Mouse (Mus musculus): ENCODE measurements around the gene Gabbr2.

Gene Gabbr2

DNA sequence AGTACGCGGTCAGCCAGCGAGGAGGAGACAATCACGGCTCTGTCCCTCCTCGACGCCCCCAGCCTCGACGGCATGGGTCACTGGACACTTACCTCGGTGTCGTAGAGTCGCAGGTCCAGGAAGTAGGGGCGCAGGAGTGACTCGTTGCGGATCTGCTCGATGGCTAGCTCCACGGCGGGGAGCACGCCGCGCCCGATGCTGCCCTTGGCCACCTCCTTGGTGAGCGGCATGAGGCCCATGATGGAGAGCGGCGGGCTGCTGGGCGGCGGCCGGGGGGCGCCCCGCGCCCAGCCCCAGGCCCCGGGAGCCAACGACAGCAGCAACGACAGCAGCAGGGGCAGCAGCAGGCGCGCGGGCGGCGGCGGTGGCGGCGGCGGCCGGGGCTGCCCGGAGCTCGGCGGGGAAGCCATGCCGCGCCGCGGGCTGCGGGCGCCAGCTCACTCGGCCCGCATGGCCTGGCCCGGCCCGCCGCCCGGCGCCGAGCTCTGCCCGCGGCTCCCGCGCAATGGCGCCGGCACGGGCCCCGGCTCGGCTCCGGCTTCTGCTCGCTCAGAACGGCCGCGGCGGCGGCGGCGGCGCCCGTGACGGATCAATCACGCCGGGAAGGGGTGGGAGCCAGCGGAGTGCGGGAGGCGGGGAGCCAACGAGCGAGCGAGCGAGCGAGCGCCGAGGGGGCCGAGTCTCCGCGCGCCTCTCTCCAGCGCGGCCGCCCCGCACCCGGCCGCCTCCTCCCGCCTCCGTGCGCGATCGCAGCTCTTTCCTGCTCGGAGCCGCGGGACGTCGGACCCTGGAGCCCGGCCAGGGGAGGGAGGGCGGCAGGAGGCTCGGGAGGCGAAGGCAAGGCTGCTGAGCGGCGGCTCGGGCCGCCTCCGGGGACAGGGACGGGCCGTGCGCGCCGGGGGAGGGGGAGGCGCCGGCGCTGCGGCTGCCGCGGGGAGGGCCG, at the start of gene Gabbr2:
Gabbr2 (minus strand) TSS at position 858 of the 943 bp plus-strand sequence.
- DNase-seq (ENCODE audit: low spot score) = no peak

DNA sequence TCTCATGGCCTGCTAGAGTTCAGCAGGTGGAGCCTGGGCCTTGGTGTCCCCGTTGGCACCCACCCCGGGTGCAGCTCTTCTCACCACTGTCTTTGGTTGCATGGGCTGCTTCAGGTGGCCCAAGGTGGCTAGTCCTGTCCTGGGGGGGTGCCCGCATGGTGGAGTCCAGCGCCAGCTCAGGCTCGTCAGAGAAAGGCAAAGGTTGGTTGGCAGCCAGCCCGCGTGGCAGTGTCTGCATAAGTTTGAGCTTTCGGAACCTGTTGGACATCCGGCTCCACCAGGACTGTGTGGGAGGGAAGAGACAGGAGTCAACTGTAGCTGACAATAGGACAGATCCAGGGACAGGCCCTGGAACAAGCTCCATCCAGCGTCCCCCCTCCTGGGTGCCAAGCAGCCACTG, 47.9 kb upstream of the Gabbr2 start:
- no peak for DNase-seq (ENCODE audit: low spot score)

DNA sequence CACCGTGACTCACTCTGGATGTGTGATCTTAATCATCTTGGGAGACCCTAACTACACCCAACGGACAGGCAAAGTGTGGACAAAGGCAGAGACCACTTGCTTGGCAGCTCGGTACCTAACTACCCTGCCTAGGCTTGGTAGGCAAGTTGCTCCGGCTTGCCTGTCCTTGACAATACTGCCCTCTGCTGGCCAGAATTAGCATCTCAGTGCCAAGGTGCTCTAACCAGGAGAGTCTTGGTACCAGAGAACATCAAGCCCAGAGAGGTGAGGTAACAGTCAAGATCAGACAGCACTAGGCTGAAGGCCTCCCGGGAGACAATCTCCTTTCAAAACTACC, 45.6 kb upstream of the Gabbr2 start:
- peak; percentile 64 for DNase-seq (ENCODE audit: low spot score)

DNA sequence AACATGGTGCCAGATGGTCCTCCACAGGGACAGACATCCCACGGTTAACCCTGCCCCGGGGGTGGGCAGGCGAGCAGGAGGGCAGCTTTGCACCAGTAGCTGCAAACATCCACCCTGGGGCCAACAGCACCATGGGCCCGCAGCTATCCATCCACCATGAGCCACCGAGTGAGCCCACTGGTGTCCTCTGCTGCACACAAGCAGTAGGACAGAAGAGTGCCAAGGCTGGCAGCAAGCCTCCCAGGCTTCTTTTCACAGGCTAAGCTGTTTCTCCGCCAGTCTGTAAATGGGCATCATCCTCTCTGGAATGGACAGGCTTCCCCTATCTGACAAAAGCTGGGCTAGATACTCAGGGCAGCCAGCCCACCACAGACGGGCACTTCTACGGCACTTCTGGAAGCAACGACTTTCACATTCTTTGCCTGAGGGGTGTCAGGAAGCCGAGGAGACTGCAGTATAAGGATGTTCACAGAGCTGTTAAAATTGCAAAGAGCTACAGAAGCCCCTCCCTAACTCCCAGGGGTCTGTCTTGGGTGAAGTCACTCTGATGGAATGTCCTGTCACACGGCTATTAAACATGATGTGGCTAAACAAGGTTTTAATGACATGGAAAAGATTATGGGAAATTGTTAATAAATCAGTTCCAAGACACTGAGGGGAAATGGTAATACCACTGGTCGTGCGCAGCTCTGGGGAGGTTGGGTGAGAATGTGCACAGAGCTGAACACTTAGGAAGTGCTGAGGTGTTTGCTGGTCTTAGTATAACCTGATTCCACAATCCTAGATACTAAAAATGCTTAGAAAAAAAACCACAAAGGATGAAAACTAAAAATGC, 45.0 kb upstream of the Gabbr2 start:
- DNase-seq (ENCODE audit: low spot score) = no peak

DNA sequence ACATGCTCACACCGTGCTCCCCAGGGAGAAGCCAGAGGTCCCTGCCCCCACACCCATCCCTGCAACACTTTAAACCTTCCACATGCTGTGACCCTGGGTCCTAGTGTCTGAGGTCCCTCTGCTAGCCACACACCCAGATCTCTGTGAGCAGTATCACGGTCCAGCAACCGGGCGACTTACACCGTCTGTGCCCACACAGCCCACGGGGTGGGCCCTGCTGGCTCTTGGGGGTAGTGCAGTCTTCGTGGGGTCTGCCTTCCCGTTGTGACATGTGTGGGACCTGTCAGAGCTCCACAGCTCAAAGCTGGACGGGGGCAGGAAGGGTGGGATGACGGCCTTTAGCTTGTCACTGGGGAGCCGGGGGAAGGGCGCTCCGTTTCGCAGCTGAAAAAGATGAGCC, 43.9 kb upstream of the Gabbr2 start:
- DNase-seq (ENCODE audit: low spot score) = no peak

DNA sequence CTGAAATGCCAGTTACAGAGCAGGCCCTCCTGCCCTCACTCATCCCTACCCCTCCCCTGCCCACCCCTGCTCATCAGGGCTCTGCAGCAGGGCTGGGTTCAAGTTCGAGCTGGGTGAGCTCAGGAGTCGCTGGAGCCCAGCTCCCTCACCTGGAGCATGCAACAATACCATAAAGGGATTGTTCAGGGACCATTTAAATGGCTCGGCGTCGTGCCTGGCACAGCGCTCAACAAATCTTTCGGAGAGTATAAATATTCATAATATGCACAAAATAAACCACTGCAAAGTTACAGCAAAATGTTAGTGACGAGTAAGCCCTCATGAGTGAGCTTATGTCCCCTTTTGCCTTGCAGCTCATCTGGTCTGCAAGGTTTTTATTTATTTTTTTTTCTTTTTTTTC, 40.5 kb upstream of the Gabbr2 start:
- DNase-seq (ENCODE audit: low spot score) = no peak

DNA sequence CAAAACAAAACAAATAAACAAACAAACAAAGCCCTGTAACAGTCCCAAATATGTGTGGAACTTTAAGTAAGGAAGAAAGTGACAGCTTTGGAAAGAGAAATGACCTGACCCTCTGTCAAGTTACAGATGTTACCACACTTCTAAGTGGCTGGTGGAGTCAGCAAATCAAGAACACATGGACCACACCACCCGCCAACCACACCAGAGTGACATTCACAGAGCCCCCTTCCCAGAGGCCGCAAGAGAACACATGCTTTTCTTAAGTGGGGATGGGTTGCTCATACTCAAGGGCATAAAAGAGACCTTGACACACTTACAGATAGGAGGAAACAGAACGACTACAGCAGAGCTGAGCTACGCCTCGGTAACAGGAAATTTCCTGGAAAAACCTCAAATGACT, 37.1 kb upstream of the Gabbr2 start:
- no peak for DNase-seq (ENCODE audit: low spot score)

DNA sequence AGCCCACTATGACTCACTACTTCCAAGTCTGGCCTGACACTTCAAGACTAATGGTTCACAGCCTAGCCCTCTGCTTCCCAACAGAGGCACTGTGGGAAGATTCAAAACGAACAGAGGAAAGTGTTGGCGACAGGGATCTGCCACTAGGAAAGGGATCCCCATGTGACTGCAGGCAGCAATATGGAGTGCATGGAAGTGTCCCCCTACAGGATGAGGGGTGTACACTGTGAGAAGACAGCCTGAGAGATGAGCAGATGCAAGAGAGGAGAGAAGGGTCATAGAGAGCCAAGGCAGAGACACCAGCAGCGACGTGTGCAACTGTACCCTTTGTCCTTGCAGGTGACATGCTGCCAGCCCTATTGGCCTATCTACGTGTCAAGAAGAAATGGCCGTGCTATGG, 32.3 kb upstream of the Gabbr2 start:
- no peak for DNase-seq (ENCODE audit: low spot score)

DNA sequence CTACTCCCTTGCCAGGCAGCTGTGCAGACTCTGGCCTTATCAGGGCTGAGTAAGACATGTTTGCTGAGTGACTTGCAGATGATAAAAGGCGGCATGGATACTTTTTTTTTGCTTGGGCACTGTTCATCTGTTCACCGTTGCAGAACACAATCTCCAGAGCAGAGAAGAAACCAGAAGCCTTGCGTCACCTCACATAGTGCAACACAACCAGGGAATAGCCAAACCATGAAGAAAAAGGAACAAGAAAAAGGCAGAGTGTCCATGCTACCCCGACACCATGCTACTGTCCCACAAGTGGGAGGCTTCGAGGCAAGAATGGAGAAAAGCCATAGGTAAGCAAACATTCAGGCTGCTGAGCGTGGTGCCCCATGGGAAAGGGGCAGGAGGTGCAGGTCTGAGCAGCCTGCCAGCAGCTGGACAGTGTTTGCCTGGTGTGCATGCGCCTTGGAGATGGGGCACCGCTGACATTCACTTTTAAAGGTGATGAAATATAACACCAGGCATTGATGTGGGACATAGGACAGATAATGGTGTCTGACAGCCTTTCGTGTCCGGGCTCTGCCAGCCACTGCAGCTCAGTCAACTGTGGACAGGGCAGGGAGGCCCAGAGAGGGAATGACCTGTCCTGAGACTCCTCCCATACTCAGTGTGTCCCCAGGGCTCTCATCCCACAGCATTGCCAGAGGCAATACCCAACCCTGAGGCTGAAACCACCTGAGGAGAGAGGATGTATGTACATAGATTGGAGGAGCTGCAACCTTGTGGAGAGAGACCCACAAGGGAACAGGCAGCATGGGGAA, 31.3 kb upstream of the Gabbr2 start:
- no peak for DNase-seq (ENCODE audit: low spot score)

DNA sequence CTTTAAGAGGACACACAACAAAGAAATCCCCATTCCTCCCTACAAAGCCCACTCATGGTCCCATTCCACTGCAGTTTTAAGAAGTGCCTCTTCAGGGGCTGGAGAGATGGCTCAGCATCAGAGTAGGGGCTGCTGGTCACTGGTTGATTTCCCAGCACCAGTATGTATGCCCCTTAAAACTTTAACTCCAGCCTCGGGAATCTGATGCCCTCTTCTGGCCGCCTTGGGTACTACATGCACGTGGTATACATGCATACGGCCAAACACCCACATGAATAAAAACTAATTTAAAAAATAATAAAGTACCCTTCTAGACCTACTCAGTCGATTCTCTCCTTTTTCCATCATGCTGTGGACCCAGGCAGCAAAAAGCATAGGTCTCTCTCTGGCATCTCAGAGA, 28.9 kb upstream of the Gabbr2 start:
- peak; percentile 59 for DNase-seq (ENCODE audit: low spot score)

DNA sequence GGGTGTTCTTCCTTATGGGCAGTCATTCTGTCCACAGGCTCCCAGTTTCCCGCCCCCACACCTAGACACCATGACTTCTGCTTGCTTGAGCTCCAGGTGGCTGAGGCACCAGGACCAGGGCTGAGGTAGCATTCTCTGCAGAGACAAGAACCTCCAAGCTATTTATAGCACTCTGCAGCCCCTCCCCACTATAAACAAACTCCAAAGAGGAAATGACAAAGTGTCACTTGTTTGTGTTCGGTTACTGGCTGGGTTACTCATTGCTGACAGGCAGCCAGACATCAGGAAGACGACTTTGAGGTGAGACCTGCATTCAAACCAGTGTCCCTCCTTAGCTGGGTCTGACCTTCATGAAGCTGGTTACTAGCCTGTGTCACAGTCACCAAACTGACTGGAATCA, 23.5 kb upstream of the Gabbr2 start:
- DNase-seq (ENCODE audit: low spot score) = no peak

DNA sequence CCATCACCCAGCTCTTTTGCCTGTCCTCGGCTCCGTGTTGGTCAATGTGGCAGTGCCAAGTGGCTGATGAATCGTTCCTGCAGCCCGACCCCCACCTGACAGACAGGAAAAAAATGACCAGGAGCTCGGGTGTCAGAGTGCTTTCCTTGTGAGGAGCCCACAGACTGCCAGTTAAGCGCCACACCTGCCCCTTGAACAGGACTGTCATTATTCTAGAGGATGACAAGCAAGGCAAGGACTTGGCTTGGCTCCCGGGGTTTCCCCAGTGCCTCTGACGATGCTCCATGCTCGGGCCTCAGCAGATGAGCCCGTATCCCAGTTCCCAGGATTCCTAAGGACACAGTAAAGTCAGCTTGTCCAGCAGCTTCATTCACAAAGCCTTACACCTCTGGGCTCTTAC, 20.8 kb upstream of the Gabbr2 start:
- DNase-seq (ENCODE audit: low spot score) = no peak

DNA sequence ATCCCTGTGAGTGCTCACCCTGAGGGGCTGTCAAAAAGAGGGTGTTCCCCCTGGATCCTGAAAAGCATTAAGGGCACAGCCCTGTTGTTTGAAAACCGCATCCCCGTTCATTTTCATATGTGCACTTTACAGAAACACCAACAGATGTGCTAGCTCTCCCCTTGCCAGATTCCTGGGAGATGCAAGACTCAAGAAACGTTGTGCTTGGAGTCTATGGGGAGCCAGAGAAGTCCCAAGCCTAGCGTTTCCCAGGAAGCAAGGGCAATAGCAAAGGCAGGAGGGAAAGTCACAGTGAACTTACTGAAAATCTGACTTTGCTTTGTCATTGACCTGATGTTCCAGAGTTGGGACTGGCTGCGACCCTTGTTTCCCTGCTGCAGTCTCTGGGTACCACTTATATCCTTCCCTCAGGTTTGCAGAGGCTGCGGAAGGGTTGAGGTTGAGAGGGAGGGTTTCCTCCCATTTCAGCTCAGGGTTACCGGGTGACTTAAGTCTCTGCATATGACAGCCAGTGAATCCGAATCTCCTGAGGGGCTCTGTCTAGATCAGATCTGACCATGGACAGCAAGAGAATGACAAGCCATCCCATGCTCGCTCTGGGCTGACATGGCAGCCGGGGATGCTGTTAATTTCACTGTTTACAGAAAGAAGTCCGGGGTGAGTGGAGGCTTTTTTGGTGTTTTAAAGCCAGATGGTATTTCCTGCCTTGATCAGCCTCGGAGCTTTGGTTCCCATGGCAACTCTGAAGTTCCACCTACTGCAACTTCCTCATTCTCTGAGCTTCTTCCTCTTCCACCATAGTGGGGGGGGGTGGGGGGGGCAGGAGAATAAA, 18.9 kb upstream of the Gabbr2 start:
- no peak for DNase-seq (ENCODE audit: low spot score)

DNA sequence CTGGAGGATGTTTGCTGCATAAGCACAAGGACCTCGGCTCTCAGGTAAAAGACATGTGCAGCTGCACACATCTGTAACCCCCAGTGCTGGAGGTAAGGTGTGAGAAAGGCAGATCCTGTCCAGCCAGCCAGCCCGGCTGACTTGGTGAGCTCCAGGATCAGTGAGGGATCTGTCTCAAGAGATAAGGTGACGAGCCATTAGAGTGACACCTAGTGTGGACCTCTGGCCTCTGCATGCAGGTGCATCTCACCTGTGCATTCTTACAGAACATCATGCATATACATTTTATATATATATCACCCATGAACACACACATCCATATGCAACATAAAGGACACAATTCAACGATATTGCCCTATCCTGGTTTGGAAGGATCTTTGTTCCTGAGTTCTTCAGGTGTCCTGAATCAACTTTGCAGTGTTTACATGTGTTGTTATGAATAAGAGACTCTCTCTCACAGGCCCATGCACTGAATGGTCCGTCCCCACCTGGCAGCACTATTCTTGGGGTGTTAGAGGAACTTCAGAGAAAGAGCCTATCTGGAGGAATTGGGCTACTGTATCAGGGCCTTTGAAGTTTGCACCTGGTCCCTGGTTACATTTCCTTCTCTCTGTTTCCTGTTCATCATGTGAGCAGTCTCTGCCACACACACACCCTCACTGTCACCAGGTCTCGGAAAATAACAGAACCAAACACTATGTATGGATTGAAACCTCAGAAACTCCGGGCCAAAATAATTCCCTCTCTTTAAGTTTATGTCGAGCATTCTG, 9.1 kb upstream of the Gabbr2 start:
- no peak for DNase-seq (ENCODE audit: low spot score)

DNA sequence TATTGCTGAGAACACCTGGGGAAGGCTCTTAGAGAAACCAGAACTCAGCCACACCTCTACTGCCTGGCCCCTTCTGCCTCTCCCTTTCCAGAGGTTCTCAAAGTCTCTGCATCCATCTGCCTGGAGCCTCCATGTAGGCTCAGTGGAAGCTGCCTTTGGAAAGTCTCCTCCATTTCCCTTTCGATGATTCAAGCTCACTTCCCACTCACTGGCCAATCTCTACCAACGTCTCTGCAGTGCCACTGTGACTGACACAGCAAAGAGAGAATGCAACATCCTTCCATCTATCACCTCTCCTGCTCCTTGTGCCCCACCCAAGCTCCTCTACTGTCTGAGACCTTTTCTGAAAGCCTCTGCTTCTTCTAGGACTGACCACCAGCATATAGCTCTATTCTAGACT, 6.3 kb upstream of the Gabbr2 start:
- DNase-seq (ENCODE audit: low spot score) = no peak

DNA sequence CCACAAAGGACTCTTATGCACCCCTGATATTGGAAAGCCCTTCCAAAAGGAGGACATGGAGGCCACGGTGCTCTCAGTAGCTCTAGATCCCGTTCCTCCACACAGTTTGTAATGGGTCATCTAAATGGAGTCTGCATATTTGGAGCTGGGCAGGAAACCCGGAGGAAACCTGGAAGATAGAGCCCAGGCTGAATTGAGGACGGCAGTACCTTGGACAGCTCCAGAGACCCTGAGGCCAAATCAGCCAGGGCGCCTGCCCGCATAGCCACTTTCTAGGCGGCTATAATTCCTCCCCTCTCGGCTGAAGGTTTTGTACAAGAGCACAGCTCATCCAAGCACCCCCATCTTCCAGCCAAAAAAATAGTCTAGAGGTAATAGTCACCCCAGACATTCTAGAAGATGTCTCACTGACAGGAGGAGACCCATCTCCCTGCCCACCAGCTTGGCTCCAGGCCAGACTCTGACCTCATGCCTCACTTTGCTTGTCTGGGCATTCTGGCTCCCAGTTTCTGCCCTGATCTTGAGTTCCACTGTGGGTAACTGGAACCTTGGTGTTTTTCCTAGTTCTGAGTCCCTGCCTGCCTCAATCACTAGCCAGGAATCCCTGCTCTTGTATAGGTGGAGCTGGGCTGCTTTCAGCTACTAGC, 1.3 kb upstream of the Gabbr2 start:
- DNase-seq (ENCODE audit: low spot score) = peak; percentile 57

DNA sequence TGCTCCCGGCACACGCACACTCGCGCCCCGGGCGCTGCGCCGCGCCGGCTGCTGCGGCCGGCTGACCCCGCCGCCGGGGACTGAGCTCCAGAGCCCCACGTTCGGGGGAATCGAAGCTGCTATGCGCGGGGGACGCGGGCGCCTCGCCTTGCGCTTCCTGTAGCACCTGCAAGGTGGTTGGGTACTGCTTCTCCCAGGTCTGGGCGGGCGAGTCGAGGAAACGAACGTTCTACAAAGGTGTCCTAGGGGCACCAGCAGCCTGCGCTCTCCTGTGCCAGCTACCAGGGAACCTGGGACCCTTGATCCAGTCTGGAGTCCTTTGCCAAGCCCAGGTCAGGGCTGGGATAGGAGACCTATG, 265 bp upstream of the Gabbr2 start:
- no peak for DNase-seq (ENCODE audit: low spot score)

DNA sequence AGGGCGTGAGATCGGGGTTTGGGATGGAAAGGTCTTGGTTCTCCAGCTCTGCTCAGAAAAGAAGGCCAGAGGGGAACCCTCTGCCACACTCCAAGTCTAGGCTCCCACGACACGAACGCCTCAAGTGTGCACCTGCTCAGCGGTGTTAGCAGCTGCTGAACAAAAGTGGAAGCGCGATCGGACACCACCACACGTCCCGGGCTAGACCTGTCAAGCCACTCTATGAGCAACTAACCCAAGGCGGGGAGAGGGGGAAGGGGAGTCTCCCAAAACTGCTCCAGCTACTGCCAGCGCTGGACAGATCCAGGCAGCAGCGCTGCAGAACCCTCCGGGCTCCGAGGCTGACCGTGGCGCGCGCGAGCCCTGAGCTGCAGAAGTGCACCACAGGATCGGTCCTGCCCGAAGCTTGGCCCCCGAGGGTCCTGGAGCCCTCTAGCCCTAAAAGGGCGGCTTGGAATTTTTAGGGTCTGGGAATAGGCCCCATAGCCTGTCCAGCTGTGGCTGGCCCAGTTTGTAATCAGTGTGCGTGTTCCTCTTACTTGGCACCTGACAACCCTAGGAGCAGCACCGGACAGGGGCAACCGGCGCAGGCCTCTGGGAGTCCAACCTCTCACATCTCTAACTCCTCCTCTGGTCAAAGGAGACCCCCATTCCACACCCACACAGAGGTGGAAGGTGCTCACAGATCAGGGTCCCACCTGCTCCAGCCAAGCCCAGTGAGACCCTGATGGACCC, 1.2 kb downstream of the Gabbr2 start:
- no peak for DNase-seq (ENCODE audit: low spot score)

DNA sequence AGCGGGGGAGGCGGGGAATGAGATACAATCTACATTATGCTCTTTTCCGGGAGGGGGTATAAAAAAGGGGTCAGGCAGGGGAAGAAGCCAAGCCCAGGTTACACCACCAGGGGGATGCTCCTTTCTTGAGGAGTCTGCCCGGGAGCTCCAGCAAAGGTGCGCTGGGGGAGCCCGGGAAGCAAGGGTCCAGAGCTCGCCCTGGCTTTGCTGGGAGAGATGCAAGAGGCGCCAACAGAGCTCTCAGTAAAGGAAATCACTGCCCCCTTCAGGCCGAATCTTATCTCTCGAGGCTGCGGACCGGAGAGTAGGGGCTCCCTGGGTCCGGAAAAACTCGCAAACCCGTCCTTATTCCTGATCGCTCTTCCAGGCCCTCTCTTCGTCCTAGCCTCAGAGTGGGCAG, 1.8 kb downstream of the Gabbr2 start:
- no peak for DNase-seq (ENCODE audit: low spot score)

DNA sequence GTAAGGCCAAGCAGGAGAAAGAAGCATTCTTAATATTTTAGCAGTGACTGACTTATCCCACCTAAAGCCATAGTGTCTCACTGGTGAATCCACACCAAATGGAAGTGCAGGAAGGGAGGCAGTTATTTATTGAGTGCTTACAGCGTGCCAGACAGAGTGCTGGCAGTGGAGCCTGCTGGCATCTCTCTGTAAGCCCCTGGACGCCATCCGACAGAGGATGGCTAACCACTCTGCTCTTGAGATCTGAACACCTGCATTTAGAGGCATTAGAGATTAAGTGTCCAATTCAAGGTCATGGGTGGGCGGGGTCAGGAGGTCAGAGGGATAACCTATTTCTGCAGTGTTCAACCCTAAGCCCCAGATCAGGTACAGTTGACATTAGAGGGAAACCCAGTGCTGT, 2.8 kb downstream of the Gabbr2 start:
- DNase-seq (ENCODE audit: low spot score) = no peak
